Mouse (Mus musculus) ES-E14 (cell line): ENCODE data around the gene Ncoa7. TPM values are rescaled to one million over a fixed set of nuclear protein-coding genes. Genes with fewer than 3 reads are reported as not detected.

Experiments
- DNase-seq: peaks from one replicate; pipeline ENCODE4 v3.0.0-alpha.2; 2013; ENCODE audit warnings: low read depth, low spot score
- H3K27ac ChIP-seq: 2 replicates; pipeline ENCODE4 v1.5.1; 2012; ENCODE audit warnings: low read depth, mild to moderate bottlenecking, low read length, moderate library complexity, mixed read lengths; ENCODE audit not compliant: poor library complexity, insufficient read depth, severe bottlenecking
- H3K36me3 ChIP-seq: 2 replicates; pipeline ENCODE4 v1.6.1; 2012; ENCODE audit warnings: mild to moderate bottlenecking, low read length, moderate library complexity, mixed read lengths; ENCODE audit not compliant: control insufficient read depth, poor library complexity, insufficient read depth, severe bottlenecking
- H3K4me1 ChIP-seq, 2 experiments: fragments of 150-350 bp in 1 of 2; sonication (generic) in 1 of 2; 2 replicates each; pipeline ENCODE4 v1.6.1; 2012; ENCODE audit warnings: low read length in 2 of 2, mild to moderate bottlenecking in 1 of 2, mixed read lengths in 1 of 2; ENCODE audit not compliant: control insufficient read depth in 2 of 2, insufficient read depth in 2 of 2, poor library complexity in 1 of 2
- H3K4me3 ChIP-seq, 2 experiments: fragments of 150-350 bp in 1 of 2; sonication (generic) in 1 of 2; 2 replicates each; pipeline ENCODE4 v1.5.1; 2012; ENCODE audit warnings: low read length in 2 of 2, low read depth in 1 of 2, mild to moderate bottlenecking in 1 of 2, mixed read lengths in 1 of 2; ENCODE audit not compliant: insufficient read depth in 1 of 2, poor library complexity in 1 of 2, severe bottlenecking in 1 of 2
- H3K9ac ChIP-seq: 2 replicates; pipeline ENCODE4 v1.6.1; 2012; ENCODE audit warnings: low read depth, mild to moderate bottlenecking, low read length, mixed read lengths; ENCODE audit not compliant: poor library complexity, insufficient read depth, severe bottlenecking
- H3K9me3 ChIP-seq: fragments of 150-350 bp; sonication (generic); 2 replicates; pipeline ENCODE4 v1.6.1; 2012; ENCODE audit warnings: low read depth, mild to moderate bottlenecking, low read length; ENCODE audit not compliant: control insufficient read depth, insufficient read depth
- CHD2 ChIP-seq: IDR thresholded peaks from 2 replicates; pipeline ENCODE4 v1.6.1; 2014; ENCODE audit warnings: mild to moderate bottlenecking, low read depth, low read length, inconsistent platforms
- HCFC1 ChIP-seq: IDR thresholded peaks from 2 replicates; pipeline ENCODE4 v1.6.1; 2012; ENCODE audit warnings: low read length, inconsistent platforms, borderline replicate concordance; ENCODE audit not compliant: insufficient read depth
- MAFK ChIP-seq: IDR thresholded peaks from 2 replicates; pipeline ENCODE4 v1.6.1; 2014; ENCODE audit warnings: mild to moderate bottlenecking, low read depth, low read length, inconsistent platforms; ENCODE audit not compliant: insufficient read depth
- ZC3H11A ChIP-seq: IDR thresholded peaks from 2 replicates; pipeline ENCODE4 v1.6.1; 2012; ENCODE audit warnings: low read depth, mild to moderate bottlenecking, inconsistent platforms, low read length, borderline replicate concordance
- ZNF384 ChIP-seq: IDR thresholded peaks from 2 replicates; pipeline ENCODE4 v1.6.1; 2012; ENCODE audit warnings: low read depth, low read length, inconsistent platforms
- in situ Hi-C, 2 experiments: fragments of 600-800 bp; cut with MboI; formaldehyde crosslinking; loops; one replicate each; pipeline ENCODE4 v1.15.1; 2025; ENCODE audit warnings: low sequenced_read_pairs in 2 of 2, inconsistent platforms in 1 of 2; ENCODE audit not compliant: unreplicated experiment in 2 of 2
- total RNA-seq: library from RNA; depleted of rRNA; stranded (reverse); fragments of 300-350 nt; gene quantifications from 2 replicates; pipeline ENCODE4 v1.2.3, GENCODE M21; 2012

Gene Ncoa7
- total RNA-seq, 1 experiment, result 8.7 TPM

DNA sequence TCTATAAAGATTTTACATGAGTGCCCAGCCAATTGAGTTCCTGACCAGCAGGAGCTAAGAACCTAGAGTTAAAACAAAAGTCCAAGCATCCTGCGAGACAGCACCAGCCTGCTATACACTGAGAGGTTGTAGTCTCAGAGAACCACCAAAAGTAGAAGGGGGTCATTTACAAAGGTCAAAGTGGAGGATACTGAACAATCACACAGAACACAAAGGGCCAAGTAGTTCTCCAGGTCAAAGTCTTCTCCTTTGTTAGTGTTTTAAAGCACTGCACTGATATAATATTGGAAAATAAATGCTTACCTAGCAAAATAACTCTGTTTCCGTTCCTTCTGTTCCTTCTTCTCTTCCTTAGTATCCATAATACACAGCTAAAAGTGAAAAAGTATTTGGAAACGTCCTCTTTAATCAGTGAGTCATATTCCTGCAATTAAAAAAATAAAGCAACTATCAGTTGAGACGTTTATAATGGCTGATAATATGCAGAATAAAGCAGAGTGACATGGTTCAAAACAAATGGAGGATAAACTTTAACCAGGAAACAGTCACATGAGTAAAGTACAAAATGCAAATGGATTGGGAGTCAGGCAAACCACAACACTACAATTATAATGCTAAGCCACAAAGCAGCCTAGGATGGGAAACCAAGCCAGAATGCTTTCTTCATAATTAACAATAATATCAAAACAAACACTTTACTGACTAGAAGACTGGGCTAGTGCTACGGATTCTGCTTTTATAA, 31.5 kb downstream of the Ncoa7 start:
- DNase-seq, result no peak
- in situ Hi-C loops, result no loop called here

DNA sequence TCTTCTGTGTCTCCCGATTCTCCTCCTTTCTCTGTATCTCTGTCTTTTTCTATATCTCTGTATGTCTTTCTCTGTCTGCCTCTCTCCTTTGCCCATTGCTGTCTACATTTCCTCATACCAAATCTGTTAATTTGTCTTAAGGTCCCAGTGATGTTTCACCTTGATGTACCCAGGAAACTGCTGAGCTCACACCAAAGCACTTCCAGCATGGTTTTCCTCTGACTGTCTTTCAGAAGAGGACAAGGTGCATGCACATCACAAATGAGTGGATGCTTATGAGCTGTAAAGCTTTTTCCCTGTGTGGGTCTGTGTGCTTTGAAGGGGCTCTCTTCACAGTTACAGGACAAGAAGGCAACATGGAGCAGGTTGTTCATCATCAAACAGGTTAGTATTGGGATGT, 34.3 kb downstream of the Ncoa7 start:
- no peak overlapping the region for H3K27ac ChIP-seq
- no peak overlapping the region for H3K9ac ChIP-seq
- no peaks in the 10 kb centered on the region for H3K9me3 ChIP-seq
- H3K4me3 ChIP-seq, result no peak overlapping the region
- no peak for TF ChIP-seq CHD2
- no peak for TF ChIP-seq ZC3H11A
- TF ChIP-seq ZNF384, result no peak
- TF ChIP-seq HCFC1, result no peak
- no peak for TF ChIP-seq MAFK
- in situ Hi-C loops, result no loop called here
- DNase-seq, result no peak
- peaks cover 5 to 10% of the 10 kb centered on the region in 2 experiments; a peak in 2 of 4 replicates for H3K4me1 ChIP-seq
- H3K36me3 ChIP-seq, result no peaks in the 10 kb centered on the region

More for the DNA sequence above, 31.5 kb downstream of the Ncoa7 start:
- no peak overlapping the region for H3K27ac ChIP-seq
- peaks cover 5 to 14% of the 10 kb centered on the region in 2 experiments; a peak in 2 of 4 replicates for H3K4me1 ChIP-seq
- no peaks in the 10 kb centered on the region for H3K9me3 ChIP-seq
- no peak overlapping the region for H3K4me3 ChIP-seq
- H3K36me3 ChIP-seq, result no peaks in the 10 kb centered on the region
- no peak overlapping the region for H3K9ac ChIP-seq
- TF ChIP-seq CHD2 (no peak), ZNF384 (no peak), HCFC1 (no peak), ZC3H11A (no peak), MAFK (peak; percentile 57; the same call in 1 of the 2 replicates)

DNA sequence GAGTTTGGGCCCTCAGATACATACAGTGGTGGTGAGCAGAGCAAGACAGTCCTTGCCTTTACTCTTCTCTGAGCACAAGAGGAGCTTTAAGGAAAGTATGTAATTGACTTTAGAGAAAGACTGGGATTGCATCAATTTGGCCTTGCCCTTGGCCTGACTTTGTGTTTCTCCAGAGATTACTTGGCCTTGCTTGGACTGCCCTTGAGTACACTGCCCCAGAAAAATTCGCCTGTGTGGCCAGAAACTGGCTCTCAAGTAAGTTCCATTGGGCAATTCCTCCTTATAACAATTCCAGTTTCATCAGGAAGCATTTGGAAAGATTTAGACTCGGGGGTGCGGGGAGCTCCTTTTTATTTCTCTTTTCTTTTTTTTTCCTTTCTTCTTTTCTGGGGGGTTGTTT, 34.9 kb downstream of the Ncoa7 start:
- no peaks in the 10 kb centered on the region for H3K9me3 ChIP-seq
- DNase-seq, result no peak
- TF ChIP-seq ZNF384, result no peak
- peaks cover 3 to 7% of the 10 kb centered on the region in 2 experiments; a peak in 2 of 4 replicates for H3K4me1 ChIP-seq
- no peak overlapping the region for H3K27ac ChIP-seq
- no peaks in the 10 kb centered on the region for H3K36me3 ChIP-seq
- in situ Hi-C loops, result no loop called here
- H3K4me3 ChIP-seq, result no peak overlapping the region
- H3K9ac ChIP-seq, result no peak overlapping the region

DNA sequence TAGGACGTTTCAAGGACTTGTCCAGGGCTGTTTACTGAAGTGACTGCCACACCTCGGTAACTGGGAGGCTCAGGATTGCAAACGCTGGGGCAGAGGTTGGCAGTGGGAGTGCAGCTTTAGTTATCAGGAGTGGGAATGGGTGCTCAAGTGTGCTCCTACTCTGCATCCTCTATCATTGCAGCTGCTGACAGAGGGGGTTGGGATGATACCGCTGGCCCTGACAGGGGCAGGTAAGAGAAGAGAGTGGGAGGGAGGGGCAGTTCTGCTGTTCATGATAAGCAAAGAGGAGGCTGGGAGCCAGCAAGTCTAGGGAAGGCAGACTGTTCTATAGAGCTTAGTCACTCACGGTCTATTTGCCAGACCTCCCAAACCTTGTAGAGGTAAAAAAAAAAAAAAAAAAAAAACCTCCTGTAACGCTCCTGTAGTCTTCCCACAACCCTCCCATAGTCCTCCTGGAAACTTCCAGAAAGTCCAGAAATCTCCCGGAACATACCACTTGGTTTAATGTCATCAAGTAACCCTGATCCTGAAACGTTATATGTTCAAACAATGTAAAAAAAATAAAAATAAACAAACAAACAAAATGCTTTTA, 39.9 kb downstream of the Ncoa7 start:
- no peak overlapping the region for H3K27ac ChIP-seq
- in situ Hi-C loops, result no loop called here
- no peak for DNase-seq
- H3K9ac ChIP-seq, result no peak overlapping the region
- H3K36me3 ChIP-seq, result no peaks in the 10 kb centered on the region
- H3K4me3 ChIP-seq, result no peak overlapping the region
- H3K9me3 ChIP-seq, result no peaks in the 10 kb centered on the region
- no peak for TF ChIP-seq HCFC1
- TF ChIP-seq ZC3H11A, result no peak
- peaks cover 3 to 4% of the 10 kb centered on the region in 2 experiments; a peak in 1 of 4 replicates for H3K4me1 ChIP-seq
